Mouse (Mus musculus): ENCODE measurements around the gene Bcl2l13. TPM values are rescaled to one million over a fixed set of nuclear protein-coding genes. Genes with fewer than 3 reads are reported as not detected.

Gene Bcl2l13
- polyA plus RNA-seq (2012; rRNA removed): 23.8 and 27.9 TPM in 2 replicates

- Histone ChIP-seq H3K27me3 (ENCODE audit: control insufficient read depth, insufficient read depth, low read length) (no peaks in the 10 kb centered on the region), H3K4me1 (ENCODE audit: control insufficient read depth, insufficient read depth, low read length) (peaks cover 2% of the 10 kb centered on the region), H3K4me3 (ENCODE audit: control insufficient read depth, low read depth, low read length) (peak within 1 kb of the TSS; percentile 91), H3K27ac (ENCODE audit: control insufficient read depth, insufficient read depth, low read depth, low read length) (peak within 1 kb of the TSS; percentile 87), H3K36me3 (ENCODE audit: control insufficient read depth, insufficient read depth, low read length) (no peaks in the 10 kb centered on the region)
- peak; percentile 24; the same call in 1 of the 2 replicates for TF ChIP-seq CTCF (IDR thresholded peaks at IDR 0.05; ENCODE audit: control insufficient read depth, insufficient read depth, insufficient replicate concordance, low read depth, low read length)
- peak; percentile 78 for TF ChIP-seq POLR2A (IDR thresholded peaks at IDR 0.05; ENCODE audit: control insufficient read depth, low read depth, low read length)
Measured at GRCm38 (mm10) chr6:120835474-120836374, at the start of gene Bcl2l13. Bcl2l13 (plus strand) TSS chr6:120836212.

- no peak for TF ChIP-seq CTCF (IDR thresholded peaks at IDR 0.05; ENCODE audit: control insufficient read depth, insufficient read depth, insufficient replicate concordance, low read depth, low read length)
- no peak for TF ChIP-seq POLR2A (IDR thresholded peaks at IDR 0.05; ENCODE audit: control insufficient read depth, low read depth, low read length)
- no peaks in the 10 kb centered on the region for H3K27me3 ChIP-seq (ENCODE audit: control insufficient read depth, insufficient read depth, low read length)
- no peaks in the 10 kb centered on the region for H3K36me3 ChIP-seq (ENCODE audit: control insufficient read depth, insufficient read depth, low read length)
- no peak overlapping the region for H3K4me3 ChIP-seq (ENCODE audit: control insufficient read depth, low read depth, low read length)
- H3K4me1 ChIP-seq (ENCODE audit: control insufficient read depth, insufficient read depth, low read length): peaks cover 6% of the 10 kb centered on the region; the same call in 1 of the 2 replicates
- no peak overlapping the region for H3K27ac ChIP-seq (ENCODE audit: control insufficient read depth, insufficient read depth, low read depth, low read length)
Measured at GRCm38 (mm10) chr6:120788068-120788607, 47.9 kb upstream of the Bcl2l13 start.

GRCm38 (mm10) chr6:120788904-120789303, 47.1 kb upstream of the Bcl2l13 start:
- no peak for TF ChIP-seq POLR2A (IDR thresholded peaks at IDR 0.05; ENCODE audit: control insufficient read depth, low read depth, low read length)
- TF ChIP-seq CTCF (IDR thresholded peaks at IDR 0.05; ENCODE audit: control insufficient read depth, insufficient read depth, insufficient replicate concordance, low read depth, low read length): no peak
- Histone ChIP-seq H3K27ac (ENCODE audit: control insufficient read depth, insufficient read depth, low read depth, low read length) (no peak overlapping the region), H3K4me1 (ENCODE audit: control insufficient read depth, insufficient read depth, low read length) (peaks cover 6% of the 10 kb centered on the region; the same call in 1 of the 2 replicates), H3K4me3 (ENCODE audit: control insufficient read depth, low read depth, low read length) (no peak overlapping the region), H3K36me3 (ENCODE audit: control insufficient read depth, insufficient read depth, low read length) (no peaks in the 10 kb centered on the region), H3K27me3 (ENCODE audit: control insufficient read depth, insufficient read depth, low read length) (no peaks in the 10 kb centered on the region)

- Histone ChIP-seq H3K4me3 (ENCODE audit: control insufficient read depth, low read depth, low read length) (no peak overlapping the region), H3K27me3 (ENCODE audit: control insufficient read depth, insufficient read depth, low read length) (no peaks in the 10 kb centered on the region), H3K4me1 (ENCODE audit: control insufficient read depth, insufficient read depth, low read length) (peaks cover 4% of the 10 kb centered on the region; the same call in 1 of the 2 replicates), H3K27ac (ENCODE audit: control insufficient read depth, insufficient read depth, low read depth, low read length) (no peak overlapping the region), H3K36me3 (ENCODE audit: control insufficient read depth, insufficient read depth, low read length) (no peaks in the 10 kb centered on the region; the same call in 1 of the 2 replicates)
- TF ChIP-seq CTCF (IDR thresholded peaks at IDR 0.05; ENCODE audit: control insufficient read depth, insufficient read depth, insufficient replicate concordance, low read depth, low read length): no peak
- no peak for TF ChIP-seq POLR2A (IDR thresholded peaks at IDR 0.05; ENCODE audit: control insufficient read depth, low read depth, low read length)
Measured at GRCm38 (mm10) chr6:120790153-120790552, 45.9 kb upstream of the Bcl2l13 start.

GRCm38 (mm10) chr6:120790717-120791116, 45.3 kb upstream of the Bcl2l13 start:
- no peak overlapping the region for H3K4me3 ChIP-seq (ENCODE audit: control insufficient read depth, low read depth, low read length)
- TF ChIP-seq POLR2A (IDR thresholded peaks at IDR 0.05; ENCODE audit: control insufficient read depth, low read depth, low read length): no peak
- TF ChIP-seq CTCF (IDR thresholded peaks at IDR 0.05; ENCODE audit: control insufficient read depth, insufficient read depth, insufficient replicate concordance, low read depth, low read length): no peak
- H3K27ac ChIP-seq (ENCODE audit: control insufficient read depth, insufficient read depth, low read depth, low read length): no peak overlapping the region
- peaks cover 2% of the 10 kb centered on the region; the same call in 1 of the 2 replicates for H3K4me1 ChIP-seq (ENCODE audit: control insufficient read depth, insufficient read depth, low read length)
- H3K27me3 ChIP-seq (ENCODE audit: control insufficient read depth, insufficient read depth, low read length): no peaks in the 10 kb centered on the region
- H3K36me3 ChIP-seq (ENCODE audit: control insufficient read depth, insufficient read depth, low read length): no peaks in the 10 kb centered on the region; the same call in 1 of the 2 replicates

GRCm38 (mm10) chr6:120792947-120793346, 43.1 kb upstream of the Bcl2l13 start:
- Histone ChIP-seq H3K4me3 (ENCODE audit: control insufficient read depth, low read depth, low read length) (no peak overlapping the region), H3K4me1 (ENCODE audit: control insufficient read depth, insufficient read depth, low read length) (no peaks in the 10 kb centered on the region), H3K36me3 (ENCODE audit: control insufficient read depth, insufficient read depth, low read length) (no peaks in the 10 kb centered on the region; the same call in none of the 2 replicates), H3K27ac (ENCODE audit: control insufficient read depth, insufficient read depth, low read depth, low read length) (no peak overlapping the region), H3K27me3 (ENCODE audit: control insufficient read depth, insufficient read depth, low read length) (no peaks in the 10 kb centered on the region)
- TF ChIP-seq CTCF (IDR thresholded peaks at IDR 0.05; ENCODE audit: control insufficient read depth, insufficient read depth, insufficient replicate concordance, low read depth, low read length) (no peak), POLR2A (IDR thresholded peaks at IDR 0.05; ENCODE audit: control insufficient read depth, low read depth, low read length) (no peak)

GRCm38 (mm10) chr6:120795422-120796086, 40.5 kb upstream of the Bcl2l13 start:
- Histone ChIP-seq H3K36me3 (ENCODE audit: control insufficient read depth, insufficient read depth, low read length) (no peaks in the 10 kb centered on the region; the same call in none of the 2 replicates), H3K27me3 (ENCODE audit: control insufficient read depth, insufficient read depth, low read length) (no peaks in the 10 kb centered on the region), H3K4me1 (ENCODE audit: control insufficient read depth, insufficient read depth, low read length) (no peaks in the 10 kb centered on the region), H3K4me3 (ENCODE audit: control insufficient read depth, low read depth, low read length) (no peak overlapping the region), H3K27ac (ENCODE audit: control insufficient read depth, insufficient read depth, low read depth, low read length) (no peak overlapping the region)
- TF ChIP-seq POLR2A (IDR thresholded peaks at IDR 0.05; ENCODE audit: control insufficient read depth, low read depth, low read length) (no peak), CTCF (IDR thresholded peaks at IDR 0.05; ENCODE audit: control insufficient read depth, insufficient read depth, insufficient replicate concordance, low read depth, low read length) (no peak)
